Mouse (Mus musculus) hindbrain, postnatal 0 days (tissue): ENCODE results near the gene Dhx16. TPM values are rescaled to one million over a fixed set of nuclear protein-coding genes. Genes with fewer than 3 reads are reported as not detected.

ENCODE experiments used
- ATAC-seq: fragments of 200-750 bp; cut with Nextera tagmentation; 2 replicates; pipeline ENCODE4 v1.8.0; 2017; ENCODE audit warnings: mild to moderate bottlenecking, moderate TSS enrichment, moderate library complexity
- DNase-seq: peaks from one replicate; pipeline ENCODE4 v3.0.0-alpha.2; 2015; ENCODE audit warnings: low spot score
- H3K27ac ChIP-seq: fragments of 300-500 bp; sonication (generic); 2 replicates; pipeline ENCODE4 v1.5.1; 2014; ENCODE audit warnings: mild to moderate bottlenecking
- H3K27me3 ChIP-seq: fragments of 300-500 bp; sonication (generic); 2 replicates; pipeline ENCODE4 v1.6.1; 2014; ENCODE audit warnings: low read length, mixed read lengths; ENCODE audit not compliant: insufficient read depth
- H3K36me3 ChIP-seq: fragments of 300-500 bp; sonication (generic); 2 replicates; pipeline ENCODE4 v1.6.1; 2014; ENCODE audit warnings: low read length, mixed read lengths; ENCODE audit not compliant: insufficient read depth
- H3K4me1 ChIP-seq: fragments of 300-500 bp; sonication (generic); 2 replicates; pipeline ENCODE4 v1.6.1; 2014; ENCODE audit warnings: antibody characterized with exemption, low read length, mixed read lengths; ENCODE audit not compliant: insufficient read depth
- H3K4me2 ChIP-seq: fragments of 300-500 bp; sonication (generic); 2 replicates; pipeline ENCODE4 v1.6.1; 2014; ENCODE audit warnings: low read depth, mild to moderate bottlenecking, low read length, moderate library complexity, mixed read lengths
- H3K4me3 ChIP-seq: fragments of 300-500 bp; sonication (generic); 2 replicates; pipeline ENCODE4 v1.5.1; 2014; ENCODE audit warnings: low read length
- H3K9ac ChIP-seq: fragments of 300-500 bp; sonication (generic); replicated peaks from 2 replicates; pipeline ENCODE4 v1.6.1; 2014; ENCODE audit warnings: mild to moderate bottlenecking, low read length, moderate library complexity, mixed read lengths
- H3K9me3 ChIP-seq: fragments of 300-500 bp; sonication (generic); 2 replicates; pipeline ENCODE4 v1.6.1; 2016; ENCODE audit warnings: low read length, mixed read lengths
- CTCF ChIP-seq: IDR thresholded peaks from 2 replicates; pipeline ENCODE4 v1.5.1; 2016; ENCODE audit warnings: antibody characterized with exemption, control low read depth, low read depth
- WGBS: fragments of 180-500 bp; shearing (Covaris S2); extraction: QIAGEN DNeasy Blood & Tissue Kit; methylation state at CpG from one replicate; pipeline ENCODE4 v1.1.7; 2014; 5-methylcytosine and 5-hydroxymethylcytosine counted together
- polyA plus RNA-seq: library from polyadenylated mRNA; unstranded; fragments of >200 nt; fragmentation: Nextera tagmentation; extraction: Ambion mirVana; gene quantifications from 2 replicates; pipeline ENCODE4 v1.2.1, GENCODE M21; 2015
- total RNA-seq: library from RNA; depleted of rRNA; stranded (reverse); fragments of >200 nt; gene quantifications from 2 replicates; pipeline ENCODE4 v1.2.3, GENCODE M21; 2014

Dhx16 gene
- total and polyA plus RNA-seq, 2 experiments from 2014 or later, result 23.1 to 33.2 TPM

- H3K4me1 ChIP-seq, result peaks cover 19% of the 10 kb centered on the region
- peak overlapping the region; percentile 24; the same call in 1 of the 2 replicates for H3K9ac ChIP-seq
- TF ChIP-seq CTCF, result no peak
- H3K27me3 ChIP-seq, result no peaks in the 10 kb centered on the region
- H3K4me3 ChIP-seq, result peak overlapping the region; percentile 56
- DNase-seq (no peak), ATAC-seq (no peak)
- peak overlapping the region; percentile 93 for H3K4me2 ChIP-seq
- H3K36me3 ChIP-seq, result peaks cover 3% of the 10 kb centered on the region; the same call in 1 of the 2 replicates
- WGBS, result 65% methylated on average over 8 of the region's 9 CpGs
- no peaks in the 10 kb centered on the region for H3K9me3 ChIP-seq
- peak overlapping the region; percentile 95 for H3K27ac ChIP-seq
Observed at GRCm38 (mm10) chr17:35870151-35870883, 9.3 kb upstream of the Dhx16 start.

DNA sequence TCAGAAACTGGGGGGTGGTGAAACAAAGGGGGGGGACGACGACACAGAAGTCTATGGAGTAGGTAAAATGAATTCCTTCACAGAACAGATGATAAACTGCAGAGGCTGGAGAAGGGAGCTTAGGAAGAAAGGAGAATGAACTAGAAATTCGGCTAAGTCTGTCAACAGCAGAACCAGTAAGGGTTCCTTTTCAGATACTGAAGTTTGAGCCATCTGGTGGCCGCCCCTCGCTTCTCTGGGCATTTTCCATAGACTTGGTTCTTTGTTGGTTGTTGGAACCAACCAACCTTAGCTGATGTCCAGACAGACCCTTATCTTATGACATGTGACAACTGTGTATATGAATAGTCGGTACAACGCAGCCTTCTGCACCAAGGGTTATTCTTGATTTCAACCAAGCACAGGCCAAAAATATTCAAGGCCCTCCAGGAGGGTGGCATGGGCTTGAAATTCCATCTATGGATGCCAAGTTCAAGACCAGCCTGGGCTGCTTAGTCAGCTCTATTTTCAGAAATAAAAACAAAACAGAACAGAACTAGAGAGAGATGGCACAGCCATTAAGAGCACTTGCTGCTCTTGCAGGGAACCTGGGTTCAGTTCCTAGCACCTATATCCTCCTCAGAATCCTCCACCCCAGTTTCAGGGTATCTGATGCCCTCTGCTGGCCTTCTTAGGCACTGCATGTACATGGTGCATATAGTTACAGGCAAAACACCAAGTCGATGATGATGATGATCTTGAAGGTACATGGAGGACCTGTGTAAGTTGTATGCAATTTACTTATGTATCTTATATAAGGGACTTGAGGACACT is 8.5 kb upstream of the Dhx16 start:
- no peaks in the 10 kb centered on the region for H3K27me3 ChIP-seq
- peak; percentile 23 for DNase-seq
- 77% methylated on average over 8 of the region's 8 CpGs for WGBS
- peak overlapping the region; percentile 56; the same call in 1 of the 2 replicates for H3K4me3 ChIP-seq
- no peak for ATAC-seq
- no peak overlapping the region for H3K9ac ChIP-seq
- TF ChIP-seq CTCF, result peak; percentile 73
- no peaks in the 10 kb centered on the region for H3K9me3 ChIP-seq
- H3K4me2 ChIP-seq, result peak overlapping the region; percentile 93
- peak overlapping the region; percentile 95; the same call in 1 of the 2 replicates for H3K27ac ChIP-seq
- H3K4me1 ChIP-seq, result peaks cover 19% of the 10 kb centered on the region
- H3K36me3 ChIP-seq, result peaks cover 3% of the 10 kb centered on the region; the same call in 1 of the 2 replicates

GRCm38 (mm10) chr17:35873774-35874519 is 5.7 kb upstream of the Dhx16 start:
- Histone ChIP-seq H3K27ac (peak overlapping the region; percentile 16), H3K9ac (0 out of 2 replicates have a peak overlapping the region, but pooled peaks have one; percentile 5), H3K4me3 (no peak overlapping the region), H3K4me2 (no peak overlapping the region), H3K4me1 (peaks cover 13% of the 10 kb centered on the region), H3K9me3 (no peaks in the 10 kb centered on the region), H3K27me3 (no peaks in the 10 kb centered on the region), H3K36me3 (peaks cover 3% of the 10 kb centered on the region; the same call in 1 of the 2 replicates)
- DNase-seq (peak; percentile 87), ATAC-seq (peak; percentile 57)
- 31% methylated on average over 20 of the region's 21 CpGs for WGBS
- peak; percentile 93 for TF ChIP-seq CTCF

DNA sequence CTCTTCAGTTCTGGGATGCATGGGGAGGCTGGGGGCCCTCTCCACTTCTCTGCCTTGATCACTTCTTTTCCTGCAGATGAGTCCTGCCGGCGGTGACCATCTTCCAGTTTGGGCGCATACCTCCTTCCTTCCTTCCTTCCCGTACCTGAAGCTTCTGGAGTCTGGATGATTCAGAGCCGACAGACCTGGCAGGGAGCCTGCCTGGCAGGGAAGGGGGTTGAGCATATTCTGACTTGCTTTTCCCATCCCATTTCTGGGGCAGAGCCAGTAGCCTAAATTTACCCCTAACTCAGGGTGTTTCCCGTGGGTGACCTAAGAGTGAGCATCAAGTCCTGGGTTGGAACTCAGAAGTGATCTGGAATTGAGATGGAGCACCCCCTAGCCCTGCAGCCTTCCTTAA is 4.9 kb upstream of the Dhx16 start:
- no peak overlapping the region for H3K9ac ChIP-seq
- H3K9me3 ChIP-seq, result no peaks in the 10 kb centered on the region
- H3K4me2 ChIP-seq, result no peak overlapping the region
- WGBS, result 90% methylated on average over 6 of the region's 6 CpGs
- TF ChIP-seq CTCF, result no peak
- peaks cover 3% of the 10 kb centered on the region; the same call in 1 of the 2 replicates for H3K36me3 ChIP-seq
- peaks cover 8% of the 10 kb centered on the region for H3K4me1 ChIP-seq
- no peaks in the 10 kb centered on the region for H3K27me3 ChIP-seq
- H3K4me3 ChIP-seq, result no peak overlapping the region
- ATAC-seq, result no peak
- no peak overlapping the region for H3K27ac ChIP-seq
- no peak for DNase-seq

GRCm38 (mm10) chr17:35882924-35883323 is 3.3 kb downstream of the Dhx16 start:
- ATAC-seq (no peak), DNase-seq (no peak)
- Histone ChIP-seq H3K27ac (no peak overlapping the region), H3K4me1 (peaks cover 4% of the 10 kb centered on the region; the same call in 1 of the 2 replicates), H3K27me3 (no peaks in the 10 kb centered on the region), H3K4me2 (no peak overlapping the region), H3K36me3 (peaks cover 54% of the 10 kb centered on the region), H3K4me3 (no peak overlapping the region), H3K9ac (no peak overlapping the region), H3K9me3 (no peaks in the 10 kb centered on the region)
- no peak for TF ChIP-seq CTCF
- WGBS, result 96% methylated on average over 17 of the region's 17 CpGs

- Histone ChIP-seq H3K27me3 (no peaks in the 10 kb centered on the region), H3K4me3 (no peak overlapping the region), H3K9ac (no peak overlapping the region), H3K27ac (no peak overlapping the region), H3K36me3 (peaks cover 62% of the 10 kb centered on the region), H3K9me3 (no peaks in the 10 kb centered on the region), H3K4me2 (no peak overlapping the region), H3K4me1 (peaks cover 4% of the 10 kb centered on the region; the same call in 1 of the 2 replicates)
- 96% methylated on average over 14 of the region's 14 CpGs for WGBS
- no peak for ATAC-seq
- no peak for TF ChIP-seq CTCF
- DNase-seq, result no peak
Observed at GRCm38 (mm10) chr17:35883777-35884176, 4.2 kb downstream of the Dhx16 start.
